Mouse (Mus musculus) spleen, postnatal 14 days (tissue): ENCODE measurements around the gene Speg.
A peak's percentile ranks its signal among the peaks of the same experiment; 100 is the strongest.

Experiments used
- DNase-seq, 2 experiments: peaks; one replicate each; pipeline ENCODE4 v3.0.0; 2021 to 2022; ENCODE audit warnings: low spot score in 2 of 2

Gene Speg

DNA sequence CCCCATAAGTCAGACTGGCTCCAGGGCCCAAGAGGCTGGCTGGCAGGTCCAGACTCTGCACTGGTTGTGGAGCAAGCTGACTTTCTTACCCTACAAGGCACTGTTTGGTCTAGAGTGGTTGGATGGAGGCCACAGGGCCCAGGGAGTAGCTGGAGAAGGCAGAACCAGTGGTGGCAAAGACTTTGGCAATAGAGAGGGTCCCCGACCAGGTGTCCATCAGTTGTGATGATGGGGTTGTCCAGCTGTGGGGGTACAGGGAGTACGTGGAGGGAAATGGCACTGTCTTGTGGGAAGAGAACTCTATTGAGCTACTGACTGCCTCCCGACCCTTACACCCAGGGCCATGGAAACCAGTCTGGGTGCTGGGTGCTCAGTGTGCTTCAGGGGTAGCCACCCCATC lies 18.7 kb downstream of the Speg start:
- no peak for DNase-seq

DNA sequence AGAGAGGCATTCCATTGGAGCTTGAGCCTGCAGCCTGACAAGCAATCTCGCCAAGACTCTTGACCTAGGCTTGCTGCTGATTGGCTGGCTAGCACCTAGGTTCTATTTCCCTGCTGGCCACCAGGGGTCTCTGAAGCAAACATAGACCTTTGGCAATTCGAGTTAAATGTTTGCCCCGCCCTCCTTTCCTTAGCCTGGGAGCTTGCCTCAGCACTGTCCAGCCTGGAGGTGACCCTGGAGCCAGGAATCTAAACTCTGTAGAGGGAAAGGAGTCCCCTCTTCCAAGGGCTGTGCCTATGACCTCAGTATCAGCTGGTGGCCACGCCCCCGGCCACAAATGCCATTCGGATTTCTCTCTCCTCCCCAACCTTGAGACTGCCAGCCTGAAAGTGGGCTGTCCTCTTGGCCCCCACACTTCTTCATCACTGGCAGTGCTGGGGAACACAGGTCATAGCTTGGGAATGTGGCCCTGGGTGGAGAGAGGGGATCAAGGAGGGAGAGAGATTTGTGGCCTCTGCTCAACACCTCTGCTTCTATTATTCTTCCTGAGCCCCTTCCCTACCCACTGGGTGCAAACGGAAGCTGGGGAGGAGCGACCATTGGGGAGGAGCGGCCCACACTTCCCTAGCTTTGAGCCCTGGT lies 23.8 kb downstream of the Speg start:
- peak in 1 of 2 experiments; percentile 30 for DNase-seq

GRCm38 (mm10) chr1:75399755-75400492 lies 24.8 kb downstream of the Speg start:
- no peak for DNase-seq

- DNase-seq = no peak
Measured at GRCm38 (mm10) chr1:75400493-75401115, 25.5 kb downstream of the Speg start.

- no peak for DNase-seq
Measured at GRCm38 (mm10) chr1:75405547-75405946, 30.4 kb downstream of the Speg start.

GRCm38 (mm10) chr1:75406173-75406572 lies 31.1 kb downstream of the Speg start:
- DNase-seq = no peak

GRCm38 (mm10) chr1:75407056-75407455 lies 32.0 kb downstream of the Speg start:
- DNase-seq = no peak

DNA sequence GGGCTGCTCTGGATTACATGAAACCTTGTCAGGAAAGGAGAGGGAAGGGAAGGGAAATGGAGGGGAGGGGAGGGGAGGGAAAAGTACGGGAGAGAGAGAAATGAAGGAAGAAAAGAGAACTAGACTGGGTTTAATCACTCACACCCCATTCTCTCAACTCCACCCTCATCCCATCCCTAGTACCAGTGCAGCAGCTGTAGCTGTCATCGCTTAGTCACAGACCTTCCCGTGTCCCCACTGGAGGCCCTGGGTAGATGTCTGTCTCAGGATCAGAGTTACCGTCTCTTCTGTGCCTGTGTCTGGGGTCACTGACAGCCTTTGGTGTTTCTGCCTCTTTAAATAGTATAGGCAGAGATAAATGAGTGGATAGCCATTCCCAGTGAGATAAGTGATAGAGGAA lies 33.1 kb downstream of the Speg start:
- DNase-seq = no peak

- DNase-seq = no peak
Measured at GRCm38 (mm10) chr1:75409950-75410349, 34.9 kb downstream of the Speg start.

GRCm38 (mm10) chr1:75412196-75412595 lies 37.1 kb downstream of the Speg start:
- DNase-seq = no peak

DNA sequence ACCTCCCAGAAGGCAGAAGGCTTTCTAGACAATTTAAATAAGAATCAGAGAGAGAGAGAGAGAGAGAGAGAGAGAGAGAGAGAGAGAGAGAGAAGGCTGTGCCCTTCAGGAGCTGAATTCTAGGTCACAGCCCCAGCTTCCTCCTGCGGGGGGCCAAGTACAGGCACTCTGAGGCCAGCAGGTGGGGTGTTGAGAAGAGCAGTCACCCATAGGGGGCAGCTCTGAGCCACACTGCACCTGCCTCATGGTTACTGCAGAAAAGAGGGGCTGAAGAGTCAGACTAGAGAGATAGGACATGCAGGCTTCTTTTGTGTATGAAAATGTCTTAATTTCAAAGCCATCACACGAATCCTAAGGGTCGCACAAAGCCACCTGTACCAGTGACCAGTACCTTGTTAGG lies 38.7 kb downstream of the Speg start:
- no peak for DNase-seq

- DNase-seq = no peak
Measured at GRCm38 (mm10) chr1:75421794-75422193, 46.7 kb downstream of the Speg start.

GRCm38 (mm10) chr1:75422216-75422822 lies 47.2 kb downstream of the Speg start:
- DNase-seq = no peak

GRCm38 (mm10) chr1:75422823-75423471 lies 47.9 kb downstream of the Speg start:
- DNase-seq = no peak

DNA sequence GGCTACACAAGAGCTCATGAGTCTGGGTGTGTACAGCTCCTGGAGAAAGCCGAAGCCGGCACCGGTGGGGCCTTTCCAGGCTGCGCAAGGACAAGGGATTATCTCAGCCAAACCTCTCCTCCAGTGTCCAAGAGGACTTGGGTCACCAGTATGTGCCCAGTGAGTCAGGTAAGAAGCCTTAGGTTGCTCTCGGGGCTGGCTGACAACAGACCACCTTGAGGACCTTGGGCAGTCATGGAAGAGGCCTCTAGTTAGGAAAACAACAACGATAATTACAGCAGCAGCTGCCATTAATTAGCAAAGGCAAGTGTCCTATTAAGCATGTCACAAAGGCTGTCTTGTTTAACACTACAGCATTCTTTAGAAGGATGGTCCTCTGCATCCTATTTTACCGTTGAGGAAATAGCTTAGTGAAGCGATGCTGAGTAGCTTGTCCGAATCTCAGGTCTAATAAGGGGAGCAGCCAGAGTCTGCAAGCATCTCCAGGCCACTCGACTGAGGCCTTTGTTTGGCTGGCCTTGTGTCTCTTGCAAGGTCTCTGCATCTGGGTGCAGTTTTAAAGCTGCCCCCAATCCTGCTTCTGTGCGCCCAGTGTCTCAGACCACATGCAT lies 48.8 kb downstream of the Speg start:
- no peak for DNase-seq

DNA sequence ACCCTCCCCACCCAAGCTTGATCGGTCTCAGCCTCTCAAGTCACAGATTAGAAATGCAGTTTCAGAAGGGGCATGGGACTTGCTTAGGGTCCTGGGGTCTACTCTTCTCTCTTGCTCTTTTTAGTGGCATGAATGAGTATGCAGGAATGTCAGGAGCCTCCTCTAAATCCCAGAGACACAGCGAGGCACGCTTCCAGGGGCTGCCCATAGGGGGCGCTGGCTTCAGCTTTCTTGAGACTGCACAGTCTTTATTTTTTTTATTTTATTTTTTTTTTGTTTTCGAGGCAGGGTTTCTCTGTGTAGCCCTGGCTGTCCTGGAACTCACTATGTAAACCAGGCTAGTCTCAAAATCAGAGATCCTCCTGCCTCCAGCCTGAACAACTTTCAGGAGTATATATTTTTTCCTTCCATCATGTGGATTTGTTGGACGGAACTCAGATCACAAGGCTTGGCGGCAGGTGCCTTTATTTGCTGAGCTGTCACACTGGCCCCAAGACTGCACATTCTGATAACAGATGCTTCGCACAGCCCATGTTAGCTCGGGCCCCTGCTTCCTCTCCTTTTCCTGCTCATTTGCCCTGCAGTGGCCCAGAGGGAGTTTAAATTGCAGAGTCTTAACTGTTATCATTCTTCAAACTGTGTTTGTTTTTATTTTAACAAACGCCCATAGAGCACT lies 50.8 kb downstream of the Speg start:
- no peak for DNase-seq

DNA sequence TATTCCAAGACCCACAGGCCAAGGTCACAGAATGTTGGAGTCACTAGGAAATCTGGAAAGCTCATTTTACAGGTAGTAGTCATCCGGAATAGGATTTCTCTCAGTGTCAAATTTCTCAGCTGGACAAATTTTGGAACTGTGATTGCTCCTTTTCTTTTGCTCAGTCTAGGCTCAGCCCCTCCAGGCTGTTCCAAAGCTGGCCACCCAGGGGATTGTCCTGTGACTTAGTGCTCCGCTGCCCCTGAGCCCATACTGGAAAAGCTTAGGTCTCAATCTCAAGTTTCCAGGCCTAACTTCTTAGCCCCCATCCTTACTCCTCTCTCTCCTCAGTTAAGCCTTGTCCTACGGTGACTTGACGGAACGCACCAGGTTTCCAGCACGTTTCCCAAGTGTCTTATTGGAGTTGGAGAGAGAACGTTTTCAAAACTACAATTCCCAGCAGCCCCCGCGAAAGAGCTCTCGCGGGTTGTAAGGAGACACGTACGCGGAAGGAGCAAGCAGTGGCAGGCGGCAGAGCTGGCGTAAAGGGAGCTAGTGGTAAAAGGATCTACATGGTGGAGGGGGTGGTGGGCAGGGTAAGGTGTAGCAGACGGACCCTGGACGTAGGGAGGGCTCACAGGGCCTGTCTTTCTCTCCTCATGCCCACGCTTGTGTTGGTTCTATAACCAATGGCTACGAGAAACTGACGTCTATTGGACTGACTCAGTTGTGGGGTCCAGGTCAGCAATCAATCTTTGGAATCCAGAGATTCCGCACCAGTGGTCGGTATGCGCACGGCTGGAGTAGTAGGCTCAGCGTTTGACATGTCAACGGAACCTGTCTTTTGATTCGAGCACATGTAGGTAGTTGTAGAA lies 60.6 kb downstream of the Speg start, which contains the start of gene Gmppa:
Gene Gmppa (plus strand): TSS at position 456 of the 854 bp plus-strand sequence.
- DNase-seq = peak in 1 of 2 experiments; percentile 45

- no peak for DNase-seq
Measured at GRCm38 (mm10) chr1:75438782-75439181, 63.7 kb downstream of the Speg start.

- no peak for DNase-seq
Measured at GRCm38 (mm10) chr1:75440661-75441060, 65.6 kb downstream of the Speg start.

- no peak for DNase-seq
Measured at GRCm38 (mm10) chr1:75441471-75441996, 66.4 kb downstream of the Speg start.
